Mouse (Mus musculus) A20 (cell line): Measurements from ENCODE around the gene Olfr48.

Experiments
- DNase-seq: peaks from one replicate; pipeline ENCODE4 v3.0.0-alpha.2; 2011; ENCODE audit warnings: low read depth, low spot score

Gene Olfr48

DNA sequence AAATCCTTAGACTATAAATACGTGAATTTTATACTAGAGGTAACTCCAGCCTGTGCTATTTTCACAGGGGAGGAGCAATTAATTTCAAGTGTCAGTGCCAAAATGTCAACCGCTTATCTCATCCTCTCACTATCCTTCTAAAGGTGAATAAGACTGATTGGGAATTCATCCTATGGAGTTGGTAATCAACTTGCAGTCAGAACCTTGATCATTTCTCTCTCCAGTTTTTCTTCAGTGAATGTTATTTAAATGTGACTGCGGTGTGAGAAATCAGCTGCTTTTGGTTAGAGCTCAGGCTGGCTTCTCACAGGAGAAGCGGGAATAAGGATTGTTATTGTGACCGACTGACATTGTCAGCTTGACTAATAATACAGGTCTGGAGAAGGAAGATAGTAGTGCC, at the start of gene Olfr48:
Gene Olfr48 (minus strand): TSS at position 101 of the 400 bp plus-strand sequence.
- DNase-seq = no peak

- no peak for DNase-seq
Observed at GRCm38 (mm10) chr2:89878137-89878536, 30.1 kb upstream of the Olfr48 start, which contains the start of gene Olfr1257. TSS of gene Olfr1257 (plus strand) at chr2:89878437.

- no peak for DNase-seq
Observed at GRCm38 (mm10) chr2:89849230-89849629, 1.2 kb upstream of the Olfr48 start.

GRCm38 (mm10) chr2:89841455-89841854, 6.5 kb downstream of the Olfr48 start, which contains the start of gene Olfr1256:
TSS of gene Olfr1256 (minus strand) at chr2:89841555.
- DNase-seq = no peak

- no peak for DNase-seq
Observed at GRCm38 (mm10) chr2:89820216-89820615, 27.8 kb downstream of the Olfr48 start.

DNA sequence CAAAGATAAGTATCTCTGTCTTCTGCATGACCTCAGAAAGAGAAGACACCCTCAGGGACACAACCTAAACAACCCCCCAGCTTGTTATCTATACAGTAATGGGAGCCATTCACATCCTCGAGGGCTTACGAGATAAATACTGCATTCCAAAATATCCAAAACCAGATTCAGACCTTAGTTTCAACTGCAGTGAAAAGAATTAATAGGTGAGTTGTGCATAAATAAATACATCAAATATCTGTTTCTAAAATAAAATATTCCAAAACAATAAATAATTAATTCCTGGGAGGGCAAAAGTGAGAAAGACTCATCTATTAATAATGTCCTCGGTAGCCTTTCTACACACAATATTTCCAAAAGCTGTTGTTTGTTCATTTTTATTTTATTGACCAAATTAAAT, 36.3 kb downstream of the Olfr48 start, which contains the start of gene Olfr1255:
Gene Olfr1255 (plus strand): TSS at position 301 of the 400 bp plus-strand sequence.
- DNase-seq = no peak

DNA sequence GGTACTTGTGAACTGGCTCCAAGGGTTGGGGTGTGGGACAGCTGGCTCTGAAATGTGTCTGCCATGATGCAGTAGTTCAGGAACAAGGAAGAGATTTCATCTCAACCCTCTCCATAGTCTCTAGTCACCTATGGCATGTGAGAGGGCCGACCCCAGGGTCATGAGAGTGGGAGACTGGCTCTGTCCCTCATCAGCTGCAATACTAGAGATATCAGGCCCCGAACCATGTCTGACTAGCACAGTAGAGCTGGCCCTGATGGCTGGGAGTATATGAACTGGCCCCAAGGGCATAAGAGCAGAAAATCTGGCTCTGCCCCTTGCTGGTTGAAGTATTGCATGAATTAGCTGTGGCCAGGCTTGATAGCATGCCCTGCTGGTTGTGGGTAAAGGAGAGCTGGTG, 37.3 kb downstream of the Olfr48 start:
- DNase-seq = no peak

DNA sequence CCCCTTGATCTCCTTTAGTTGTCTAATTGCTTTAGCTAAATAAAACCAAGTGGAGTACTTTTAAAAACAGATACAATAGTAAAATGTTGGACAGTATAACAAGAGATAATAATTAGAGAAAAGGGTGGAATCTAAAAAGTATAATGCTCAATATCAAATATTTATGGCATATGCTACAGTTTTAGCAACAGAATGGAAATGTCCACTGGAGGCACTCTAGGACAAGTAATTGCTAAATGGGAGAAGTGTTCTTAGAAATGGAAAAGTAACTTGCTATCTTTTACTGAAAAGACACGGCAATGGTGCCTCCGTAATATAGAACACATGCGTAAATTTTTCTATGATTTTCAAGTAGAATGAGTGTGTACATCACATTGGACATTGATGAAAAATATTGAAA, 48.4 kb downstream of the Olfr48 start:
- no peak for DNase-seq

GRCm38 (mm10) chr2:89793519-89793918, 54.5 kb downstream of the Olfr48 start, which contains the start of gene Olfr1254:
TSS of gene Olfr1254 (minus strand) at chr2:89793619.
- DNase-seq = no peak
